Mouse (Mus musculus) spleen, embryonic (tissue): ENCODE data around the gene H2al1b.

Source experiments
- CTCF ChIA-PET: fragments of 350-600 bp; sonication (Branson Sonifier 250); formaldehyde crosslinking; loops from one replicate; lab custom pipeline; 2022; lab: Charles Lee

H2al1b gene

DNA sequence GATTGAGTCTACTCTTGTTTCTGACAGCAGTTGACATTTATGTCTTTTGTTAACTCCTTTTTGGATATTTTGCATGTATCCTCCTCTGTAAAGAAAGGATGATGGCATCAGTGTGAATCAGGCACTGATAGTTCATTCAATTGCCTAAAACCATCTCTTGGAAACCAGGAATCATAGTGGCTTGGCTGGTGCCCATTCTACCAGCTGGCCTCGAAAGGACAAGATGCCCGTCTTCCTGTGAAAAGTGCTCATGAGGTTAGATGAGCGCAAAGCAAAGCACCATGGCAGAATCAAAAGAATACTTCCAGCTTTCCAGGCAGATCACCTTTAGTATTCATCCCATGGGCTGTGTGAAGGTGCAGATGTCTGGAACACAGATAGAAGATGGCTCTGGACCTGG is 44.5 kb downstream of the H2al1b start:
- CTCF ChIA-PET: no interaction called here
